8 mouse cellular contexts compared by ENCODE assay signal in genomic region chrX:167276953-167277352, GRCm38 (mm10). TPM values are rescaled to one million over a fixed set of nuclear protein-coding genes. Genes with fewer than 3 reads are reported as not detected.
DNase-seq lines count a peak whose midpoint lies in the region; ATAC-seq lines count a peak whose summit lies in the region.

No protein-coding gene starts in this region.

- H3K4me1 ChIP-seq in intestine, embryonic 15.5 days (replicated peaks) = no peaks in the 10 kb centered on the region
- H3K4me1 ChIP-seq in megakaryocyte, embryonic 14.5 days = peaks cover 4% of the 10 kb centered on the region; the same call in 1 of the 2 replicates

- no peaks in the 10 kb centered on the region for H3K9me3 ChIP-seq in intestine, embryonic 15.5 days
- no peaks in the 10 kb centered on the region for H3K9me3 ChIP-seq in megakaryocyte, embryonic 14.5 days

- no peak overlapping the region for H3K9ac ChIP-seq in intestine, embryonic 15.5 days

- WGBS in intestine, embryonic 15.5 days = 24% methylated on average over 9 of the region's 9 CpGs

- H3K4me3 ChIP-seq in intestine, embryonic 15.5 days (replicated peaks) = no peak overlapping the region
- peak overlapping the region; percentile 79 for H3K4me3 ChIP-seq in megakaryocyte, embryonic 14.5 days (replicated peaks)

- ATAC-seq in intestine, embryonic 15.5 days = peak; percentile 73

- DNase-seq in T-cell, adult 2 months (ENCODE audit: low spot score) = peak; percentile 36
- peak; percentile 21 for DNase-seq in cerebellum, adult 8-10 months
- peak; percentile 60 to 68 for DNase-seq in frontal cortex, postnatal 25 days (ENCODE audit: low spot score in 2 of 2)
- DNase-seq in left cerebral cortex, postnatal 10 days (ENCODE audit: extremely low spot score in 1 of 2, low spot score in 2 of 2) = peak; percentile 50 to 56
- peak; percentile 8 to 15 for DNase-seq in right cerebral cortex, postnatal 36 days (ENCODE audit: low spot score in 2 of 2)
- peak; percentile 49 to 52 for DNase-seq in urinary bladder, postnatal 36 days (ENCODE audit: low spot score in 2 of 2)

- H3K4me2 ChIP-seq in intestine, embryonic 15.5 days (replicated peaks) = peak overlapping the region; percentile 45

- H3K27ac ChIP-seq in intestine, embryonic 15.5 days = no peak overlapping the region

- intact Hi-C loops in left cerebral cortex, postnatal 10 days (cut with DNase I) = loop anchor here (10.0 kb wide), 1 partner anchor 1658 kb away; no protein-coding TSS in a partner anchor

- H3K36me3 ChIP-seq in intestine, embryonic 15.5 days = no peaks in the 10 kb centered on the region
- no peaks in the 10 kb centered on the region for H3K36me3 ChIP-seq in megakaryocyte, embryonic 14.5 days (replicated peaks; ENCODE audit: low read length)

- no peaks in the 10 kb centered on the region for H3K27me3 ChIP-seq in intestine, embryonic 15.5 days (replicated peaks)
- peaks cover 9% of the 10 kb centered on the region for H3K27me3 ChIP-seq in megakaryocyte, embryonic 14.5 days (replicated peaks)

RNA-seq across cellular contexts. Expression of gene Tlr8, which starts 12.8 kb away (rescaled TPM):
- 0.60 and 0.61 TPM in 2 replicates for polyA plus RNA-seq in intestine, embryonic 15.5 days (2015; fragmentation: Nextera tagmentation; extraction: Ambion mirVana)
- under 1 TPM; 0.26 to 0.51 TPM for total RNA-seq in left cerebral cortex, postnatal 10 days (2021)
- 0.88 TPM in 1 of 2 replicates, not detected in the other for polyA plus RNA-seq in megakaryocyte, embryonic 14.5 days (2012; ENCODE audit: insufficient read depth, low replicate concordance)

RNA-seq across cellular contexts. Expression of gene Tlr7, which starts 53.4 kb away (rescaled TPM):
- 0.53 and 0.55 TPM in 2 replicates for polyA plus RNA-seq in intestine, embryonic 15.5 days (2015; fragmentation: Nextera tagmentation; extraction: Ambion mirVana)
- total RNA-seq in left cerebral cortex, postnatal 10 days (2021) = 1 to 10 TPM; 2.5 to 3.3 TPM
- polyA plus RNA-seq in megakaryocyte, embryonic 14.5 days (2012; ENCODE audit: insufficient read depth, low replicate concordance) = 0.39 TPM in 1 of 2 replicates, not detected in the other

Comparison
In these comparisons a context has a peak if more than half of its experiments do, and no peak if none do; other contexts are left out.
1. DNase-seq: peak in every context shown above with its lines; median percentile 64 in frontal cortex, postnatal 25 days; 53 in left cerebral cortex, postnatal 10 days; 50 in urinary bladder, postnatal 36 days; 36 in T-cell, adult 2 months; 21 in cerebellum, adult 8-10 months; 12 in right cerebral cortex, postnatal 36 days.